Mouse (Mus musculus) hindbrain, postnatal 0 days (tissue): ENCODE data around the gene Rsc1a1. TPM values are rescaled to one million over a fixed set of nuclear protein-coding genes. Genes with fewer than 3 reads are reported as not detected.

Source experiments
- ATAC-seq: fragments of 200-750 bp; cut with Nextera tagmentation; 2 replicates; pipeline ENCODE4 v1.8.0; 2017; ENCODE audit warnings: mild to moderate bottlenecking, moderate TSS enrichment, moderate library complexity
- DNase-seq: peaks from one replicate; pipeline ENCODE4 v3.0.0-alpha.2; 2015; ENCODE audit warnings: low spot score
- H3K27ac ChIP-seq: fragments of 300-500 bp; sonication (generic); 2 replicates; pipeline ENCODE4 v1.5.1; 2014; ENCODE audit warnings: mild to moderate bottlenecking
- H3K27me3 ChIP-seq: fragments of 300-500 bp; sonication (generic); 2 replicates; pipeline ENCODE4 v1.6.1; 2014; ENCODE audit warnings: low read length, mixed read lengths; ENCODE audit not compliant: insufficient read depth
- H3K36me3 ChIP-seq: fragments of 300-500 bp; sonication (generic); 2 replicates; pipeline ENCODE4 v1.6.1; 2014; ENCODE audit warnings: low read length, mixed read lengths; ENCODE audit not compliant: insufficient read depth
- H3K4me1 ChIP-seq: fragments of 300-500 bp; sonication (generic); 2 replicates; pipeline ENCODE4 v1.6.1; 2014; ENCODE audit warnings: antibody characterized with exemption, low read length, mixed read lengths; ENCODE audit not compliant: insufficient read depth
- H3K4me2 ChIP-seq: fragments of 300-500 bp; sonication (generic); 2 replicates; pipeline ENCODE4 v1.6.1; 2014; ENCODE audit warnings: low read depth, mild to moderate bottlenecking, low read length, moderate library complexity, mixed read lengths
- H3K4me3 ChIP-seq: fragments of 300-500 bp; sonication (generic); 2 replicates; pipeline ENCODE4 v1.5.1; 2014; ENCODE audit warnings: low read length
- H3K9ac ChIP-seq: fragments of 300-500 bp; sonication (generic); replicated peaks from 2 replicates; pipeline ENCODE4 v1.6.1; 2014; ENCODE audit warnings: mild to moderate bottlenecking, low read length, moderate library complexity, mixed read lengths
- H3K9me3 ChIP-seq: fragments of 300-500 bp; sonication (generic); 2 replicates; pipeline ENCODE4 v1.6.1; 2016; ENCODE audit warnings: low read length, mixed read lengths
- CTCF ChIP-seq: IDR thresholded peaks from 2 replicates; pipeline ENCODE4 v1.5.1; 2016; ENCODE audit warnings: antibody characterized with exemption, control low read depth, low read depth
- WGBS: fragments of 180-500 bp; shearing (Covaris S2); extraction: QIAGEN DNeasy Blood & Tissue Kit; methylation state at CpG from one replicate; pipeline ENCODE4 v1.1.7; 2014; 5-methylcytosine and 5-hydroxymethylcytosine counted together
- polyA plus RNA-seq: library from polyadenylated mRNA; unstranded; fragments of >200 nt; fragmentation: Nextera tagmentation; extraction: Ambion mirVana; gene quantifications from 2 replicates; pipeline ENCODE4 v1.2.1, GENCODE M21; 2015
- total RNA-seq: library from RNA; depleted of rRNA; stranded (reverse); fragments of >200 nt; gene quantifications from 2 replicates; pipeline ENCODE4 v1.2.3, GENCODE M21; 2014; rRNA removed

The Rsc1a1 gene
- total and polyA plus RNA-seq, 2 experiments from 2014 or later = 13.6 TPM; not detected in 1

DNA sequence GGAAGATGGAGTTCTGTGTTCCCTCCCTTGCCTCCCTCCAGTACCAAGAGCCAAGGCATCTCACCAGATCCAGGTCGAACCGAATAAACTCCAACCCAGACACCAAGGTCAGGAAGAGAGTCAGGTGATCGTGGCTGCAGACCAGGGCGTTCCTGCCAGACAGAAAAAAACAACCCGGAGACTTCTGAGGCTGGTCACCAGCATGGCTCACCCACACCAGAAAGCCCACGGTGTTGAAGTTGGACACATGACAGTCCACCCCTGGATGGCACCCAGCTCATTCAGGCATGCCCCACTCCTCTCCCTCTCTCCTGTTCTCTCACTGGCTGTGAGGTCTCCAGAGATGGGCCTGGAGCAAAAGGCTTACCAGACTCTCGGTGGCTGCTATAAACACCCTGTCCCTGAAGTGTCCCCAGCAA is 44.0 kb downstream of the Rsc1a1 start:
- WGBS = 60% methylated on average over 7 of the region's 7 CpGs

GRCm38 (mm10) chr4:141639474-141639873 is 45.9 kb downstream of the Rsc1a1 start:
- peaks cover 40% of the 10 kb centered on the region for H3K36me3 ChIP-seq

More for the DNA sequence above, 44.0 kb downstream of the Rsc1a1 start:
- H3K4me3 ChIP-seq = no peak overlapping the region
- no peak overlapping the region for H3K9ac ChIP-seq
- TF ChIP-seq CTCF = no peak
- H3K27me3 ChIP-seq = no peaks in the 10 kb centered on the region
- no peak for ATAC-seq
- no peaks in the 10 kb centered on the region for H3K9me3 ChIP-seq
- no peak for DNase-seq
- no peak overlapping the region for H3K4me2 ChIP-seq
- peaks cover 19% of the 10 kb centered on the region; the same call in 1 of the 2 replicates for H3K4me1 ChIP-seq
- peaks cover 28% of the 10 kb centered on the region for H3K36me3 ChIP-seq
- peak overlapping the region; percentile 80 for H3K27ac ChIP-seq

GRCm38 (mm10) chr4:141636693-141637092 is 48.7 kb downstream of the Rsc1a1 start:
- Histone ChIP-seq H3K9me3 (no peaks in the 10 kb centered on the region), H3K9ac (no peak overlapping the region), H3K4me3 (no peak overlapping the region), H3K27me3 (no peaks in the 10 kb centered on the region), H3K27ac (no peak overlapping the region), H3K4me1 (no peaks in the 10 kb centered on the region), H3K36me3 (peaks cover 58% of the 10 kb centered on the region), H3K4me2 (no peak overlapping the region)
- DNase-seq = no peak
- ATAC-seq = no peak
- WGBS = 90% methylated on average over 5 of the region's 5 CpGs
- no peak for TF ChIP-seq CTCF

More at GRCm38 (mm10) chr4:141639474-141639873, 45.9 kb downstream of the Rsc1a1 start:
- Histone ChIP-seq H3K4me2 (no peak overlapping the region), H3K27me3 (no peaks in the 10 kb centered on the region), H3K27ac (no peak overlapping the region), H3K9me3 (no peaks in the 10 kb centered on the region), H3K4me1 (peaks cover 19% of the 10 kb centered on the region; the same call in 1 of the 2 replicates), H3K9ac (no peak overlapping the region), H3K4me3 (no peak overlapping the region)
- 62% methylated on average over 11 of the region's 11 CpGs for WGBS
- TF ChIP-seq CTCF = no peak
- ATAC-seq (no peak), DNase-seq (no peak)

DNA sequence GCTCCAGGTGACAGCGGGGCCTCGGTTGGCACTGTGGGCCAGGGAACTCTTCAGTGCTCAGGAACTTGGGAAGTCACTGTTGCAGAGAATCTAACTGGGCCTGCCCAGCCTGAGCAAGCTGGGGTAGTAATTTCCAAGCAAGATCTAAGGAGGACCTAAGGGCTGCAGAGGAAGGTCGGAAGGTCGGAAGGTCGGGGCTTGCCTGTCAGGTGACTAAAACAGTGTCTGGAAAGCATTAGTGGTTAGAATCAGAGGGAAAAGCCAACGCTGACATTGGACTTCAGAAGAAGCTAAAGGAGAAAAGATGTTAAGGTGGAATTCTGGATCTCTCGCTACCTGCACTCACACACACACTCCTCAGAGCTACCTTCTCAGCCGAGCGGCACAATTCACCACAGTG is 49.4 kb downstream of the Rsc1a1 start:
- TF ChIP-seq CTCF = no peak
- peaks cover 63% of the 10 kb centered on the region for H3K36me3 ChIP-seq
- no peaks in the 10 kb centered on the region for H3K9me3 ChIP-seq
- ATAC-seq = no peak
- no peaks in the 10 kb centered on the region for H3K27me3 ChIP-seq
- H3K4me2 ChIP-seq = no peak overlapping the region
- H3K4me1 ChIP-seq = no peaks in the 10 kb centered on the region
- WGBS = 82% methylated on average over 9 of the region's 9 CpGs
- H3K4me3 ChIP-seq = no peak overlapping the region
- DNase-seq = no peak
- H3K27ac ChIP-seq = no peak overlapping the region
- H3K9ac ChIP-seq = no peak overlapping the region

Other genes starting within 250 kb of the Rsc1a1 start
- 5.8 and 9.9 TPM in 2 replicates for gene Srarp, start 249.5 kb downstream of the Rsc1a1 start, total RNA-seq
- 0.33 and 0.54 TPM in 2 replicates for gene Srarp, start 249.5 kb downstream of the Rsc1a1 start, polyA plus RNA-seq
- 34.8 and 36.2 TPM in 2 replicates for gene Zbtb17, start 240.9 kb downstream of the Rsc1a1 start, total RNA-seq
- 28.2 and 28.8 TPM in 2 replicates for gene Zbtb17, start 240.9 kb downstream of the Rsc1a1 start, polyA plus RNA-seq
- 16.9 and 17.4 TPM in 2 replicates for gene Spen, start 147.0 kb downstream of the Rsc1a1 start, total RNA-seq
- 11.0 and 13.0 TPM in 2 replicates for gene Spen, start 147.0 kb downstream of the Rsc1a1 start, polyA plus RNA-seq
- 22.5 and 26.7 TPM in 2 replicates for gene Fblim1, start 79.5 kb downstream of the Rsc1a1 start, total RNA-seq
- 21.7 and 25.6 TPM in 2 replicates for gene Fblim1, start 79.5 kb downstream of the Rsc1a1 start, polyA plus RNA-seq
- gene Tmem82, start 67.0 kb downstream of the Rsc1a1 start, total RNA-seq = 1.3 and 1.6 TPM in 2 replicates
- gene Tmem82, start 67.0 kb downstream of the Rsc1a1 start, polyA plus RNA-seq = 1.3 and 1.5 TPM in 2 replicates
- gene Slc25a34, start 61.8 kb downstream of the Rsc1a1 start, total RNA-seq = 18.1 and 22.2 TPM in 2 replicates
- gene Slc25a34, start 61.8 kb downstream of the Rsc1a1 start, polyA plus RNA-seq = 3.0 and 3.6 TPM in 2 replicates
- gene Plekhm2, start 20.7 kb downstream of the Rsc1a1 start, total RNA-seq = 45.8 and 47.6 TPM in 2 replicates
- 6.1 and 6.4 TPM in 2 replicates for gene Plekhm2, start 20.7 kb downstream of the Rsc1a1 start, polyA plus RNA-seq
- gene Ddi2, start 37.8 kb upstream of the Rsc1a1 start, total RNA-seq = 20.9 and 31.5 TPM in 2 replicates
- 12.1 and 12.5 TPM in 2 replicates for gene Ddi2, start 37.8 kb upstream of the Rsc1a1 start, polyA plus RNA-seq
- gene Agmat, start 61.1 kb upstream of the Rsc1a1 start, total RNA-seq = 0.72 TPM in 1 of 2 replicates, not detected in the other
- gene Agmat, start 61.1 kb upstream of the Rsc1a1 start, polyA plus RNA-seq = 0.60 and 0.62 TPM in 2 replicates
- 17.5 and 21.0 TPM in 2 replicates for gene Dnajc16, start 105.3 kb upstream of the Rsc1a1 start, total RNA-seq
- 6.1 and 6.8 TPM in 2 replicates for gene Dnajc16, start 105.3 kb upstream of the Rsc1a1 start, polyA plus RNA-seq
- 25.9 and 29.1 TPM in 2 replicates for gene Casp9, start 108.0 kb upstream of the Rsc1a1 start, total RNA-seq
- gene Casp9, start 108.0 kb upstream of the Rsc1a1 start, polyA plus RNA-seq = 17.9 and 20.3 TPM in 2 replicates
- gene Cela2a, start 140.6 kb upstream of the Rsc1a1 start, total RNA-seq = not detected in 2 replicates
- gene Cela2a, start 140.6 kb upstream of the Rsc1a1 start, polyA plus RNA-seq = 0.23 and 0.26 TPM in 2 replicates
- gene Ctrc, start 160.8 kb upstream of the Rsc1a1 start, total RNA-seq = not detected in 2 replicates
- not detected in 2 replicates for gene Ctrc, start 160.8 kb upstream of the Rsc1a1 start, polyA plus RNA-seq
- 39.4 and 49.2 TPM in 2 replicates for gene Efhd2, start 189.3 kb upstream of the Rsc1a1 start, total RNA-seq
- 62.5 and 64.8 TPM in 2 replicates for gene Efhd2, start 189.3 kb upstream of the Rsc1a1 start, polyA plus RNA-seq